Mouse (Mus musculus) embryonic facial prominence, embryonic 11.5 days (tissue): ENCODE measurements at regions not wholly inside any gene's neighbourhood (a gene's known extent, or its start where the extent isn't known, plus 50 kb on each side); places are given as distances from the start of the nearest gene placed in this dataset.

Source experiments
- ATAC-seq: fragments of 200-750 bp; cut with Nextera tagmentation; replicated peaks from 2 replicates; pipeline ENCODE4 v1.8.0; 2017; ENCODE audit warnings: low read depth; ENCODE audit not compliant: insufficient number of reproducible peaks, low FRiP score, low TSS enrichment
- DNase-seq: peaks from one replicate; pipeline ENCODE4 v3.0.0-alpha.2; 2015; ENCODE audit warnings: low spot score
- H3K27ac ChIP-seq: fragments of 300-500 bp; sonication (generic); replicated peaks from 2 replicates; pipeline ENCODE4 v1.5.1; 2014; ENCODE audit warnings: mild to moderate bottlenecking, low read depth, low read length, control low read depth
- H3K27me3 ChIP-seq: fragments of 300-500 bp; sonication (generic); 2 replicates; pipeline ENCODE4 v1.6.1; 2014; ENCODE audit warnings: mild to moderate bottlenecking, low read length, moderate library complexity, mixed read lengths; ENCODE audit not compliant: control insufficient read depth, insufficient read depth
- H3K36me3 ChIP-seq: fragments of 300-500 bp; sonication (generic); replicated peaks from 2 replicates; pipeline ENCODE4 v1.6.1; 2014; ENCODE audit warnings: low read depth, mild to moderate bottlenecking, low read length, moderate library complexity, mixed read lengths; ENCODE audit not compliant: control insufficient read depth, insufficient read depth
- H3K4me1 ChIP-seq: fragments of 300-500 bp; sonication (generic); 2 replicates; pipeline ENCODE4 v1.6.1; 2014; ENCODE audit warnings: low read length, mixed read lengths; ENCODE audit not compliant: control insufficient read depth, insufficient read depth
- H3K4me2 ChIP-seq: fragments of 300-500 bp; sonication (generic); 2 replicates; pipeline ENCODE4 v1.6.1; 2014; ENCODE audit warnings: low read depth, mild to moderate bottlenecking, control low read depth, low read length, moderate library complexity
- H3K4me3 ChIP-seq: fragments of 300-500 bp; sonication (generic); 2 replicates; pipeline ENCODE4 v1.5.1; 2014; ENCODE audit warnings: low read depth, low read length, control low read depth
- H3K9ac ChIP-seq: fragments of 300-500 bp; sonication (generic); replicated peaks from 2 replicates; pipeline ENCODE4 v1.6.1; 2014; ENCODE audit warnings: mild to moderate bottlenecking, control low read depth, low read length
- H3K9me3 ChIP-seq: fragments of 300-500 bp; sonication (generic); replicated peaks from 2 replicates; pipeline ENCODE4 v1.6.1; 2016; ENCODE audit warnings: mild to moderate bottlenecking, low read length, inconsistent platforms, mixed read lengths; ENCODE audit not compliant: control insufficient read depth
- WGBS: fragments of 180-500 bp; shearing (Covaris S2); extraction: QIAGEN DNeasy Blood & Tissue Kit; methylation state at CpG from one replicate; pipeline ENCODE4 v1.1.7; 2014; 5-methylcytosine and 5-hydroxymethylcytosine counted together

- Histone ChIP-seq H3K4me3 (no peak overlapping the region), H3K36me3 (no peaks in the 10 kb centered on the region), H3K4me2 (no peak overlapping the region), H3K27ac (no peak overlapping the region), H3K4me1 (no peaks in the 10 kb centered on the region), H3K27me3 (no peaks in the 10 kb centered on the region), H3K9ac (no peak overlapping the region), H3K9me3 (no peaks in the 10 kb centered on the region)
- DNase-seq (peak; percentile 27), ATAC-seq (no peak)
- WGBS: 50% methylated on average over 4 of the region's 4 CpGs
Observed at GRCm38 (mm10) chr1:95397188-95397587, 83.8 kb downstream of the Fam174a start.

GRCm38 (mm10) chr1:95399764-95400163 is 86.3 kb downstream of the Fam174a start:
- WGBS: 92% methylated on average over 7 of the region's 7 CpGs
- Histone ChIP-seq H3K27ac (no peak overlapping the region), H3K9me3 (no peaks in the 10 kb centered on the region), H3K27me3 (no peaks in the 10 kb centered on the region), H3K4me3 (no peak overlapping the region), H3K4me1 (no peaks in the 10 kb centered on the region), H3K4me2 (no peak overlapping the region), H3K36me3 (no peaks in the 10 kb centered on the region), H3K9ac (no peak overlapping the region)
- DNase-seq: no peak
- no peak for ATAC-seq

- Histone ChIP-seq H3K36me3 (no peaks in the 10 kb centered on the region), H3K9ac (no peak overlapping the region), H3K27me3 (no peaks in the 10 kb centered on the region), H3K4me1 (no peaks in the 10 kb centered on the region), H3K4me2 (no peak overlapping the region), H3K27ac (no peak overlapping the region), H3K4me3 (no peak overlapping the region), H3K9me3 (no peaks in the 10 kb centered on the region)
- ATAC-seq (peak; percentile 70), DNase-seq (peak; percentile 26)
- WGBS: 26% methylated on average over 1 of the region's 1 CpGs
Observed at GRCm38 (mm10) chr1:95422253-95422652, 108.8 kb downstream of the Fam174a start.

- H3K36me3 ChIP-seq: no peaks in the 10 kb centered on the region
- no peaks in the 10 kb centered on the region for H3K27me3 ChIP-seq
- H3K4me1 ChIP-seq: no peaks in the 10 kb centered on the region
- H3K4me3 ChIP-seq: no peak overlapping the region
- no peak overlapping the region for H3K9ac ChIP-seq
- H3K27ac ChIP-seq: no peak overlapping the region
- ATAC-seq (no peak), DNase-seq (no peak)
- no peaks in the 10 kb centered on the region for H3K9me3 ChIP-seq
- H3K4me2 ChIP-seq: no peak overlapping the region
Observed at GRCm38 (mm10) chr1:95425420-95425819, 112.0 kb downstream of the Fam174a start.

GRCm38 (mm10) chr1:95437155-95437554 is 123.7 kb downstream of the Fam174a start:
- ATAC-seq: no peak
- Histone ChIP-seq H3K9me3 (no peaks in the 10 kb centered on the region), H3K4me1 (no peaks in the 10 kb centered on the region), H3K4me3 (no peak overlapping the region), H3K36me3 (no peaks in the 10 kb centered on the region), H3K9ac (no peak overlapping the region), H3K27ac (no peak overlapping the region), H3K4me2 (no peak overlapping the region), H3K27me3 (no peaks in the 10 kb centered on the region)
- no peak for DNase-seq

- no peak overlapping the region for H3K9ac ChIP-seq
- H3K4me1 ChIP-seq: no peaks in the 10 kb centered on the region
- no peaks in the 10 kb centered on the region for H3K27me3 ChIP-seq
- DNase-seq: no peak
- H3K4me3 ChIP-seq: no peak overlapping the region
- no peaks in the 10 kb centered on the region for H3K9me3 ChIP-seq
- H3K27ac ChIP-seq: no peak overlapping the region
- ATAC-seq: no peak
- no peaks in the 10 kb centered on the region for H3K36me3 ChIP-seq
- no peak overlapping the region for H3K4me2 ChIP-seq
- 58% methylated on average over 3 of the region's 3 CpGs for WGBS
Observed at GRCm38 (mm10) chr1:95445541-95445940, 132.1 kb downstream of the Fam174a start.

- Histone ChIP-seq H3K9me3 (no peaks in the 10 kb centered on the region), H3K4me2 (no peak overlapping the region), H3K9ac (no peak overlapping the region), H3K4me1 (no peaks in the 10 kb centered on the region), H3K27me3 (no peaks in the 10 kb centered on the region), H3K27ac (no peak overlapping the region), H3K4me3 (no peak overlapping the region), H3K36me3 (no peaks in the 10 kb centered on the region)
- ATAC-seq (no peak), DNase-seq (no peak)
- WGBS: 78% methylated on average over 7 of the region's 7 CpGs
Observed at GRCm38 (mm10) chr1:95448962-95449558, 135.6 kb downstream of the Fam174a start.

GRCm38 (mm10) chr1:95450920-95451332 is 137.5 kb downstream of the Fam174a start:
- no peaks in the 10 kb centered on the region for H3K9me3 ChIP-seq
- no peak overlapping the region for H3K9ac ChIP-seq
- no peak for ATAC-seq
- DNase-seq: no peak
- no peak overlapping the region for H3K27ac ChIP-seq
- H3K4me3 ChIP-seq: no peak overlapping the region
- H3K36me3 ChIP-seq: no peaks in the 10 kb centered on the region
- H3K27me3 ChIP-seq: no peaks in the 10 kb centered on the region
- WGBS: 78% methylated on average over 4 of the region's 4 CpGs
- H3K4me2 ChIP-seq: no peak overlapping the region
- H3K4me1 ChIP-seq: no peaks in the 10 kb centered on the region
